Mouse (Mus musculus) spleen, adult 2 months (tissue): ENCODE data around the gene Slc39a11. TPM values are rescaled to one million over a fixed set of nuclear protein-coding genes. Genes with fewer than 3 reads are reported as not detected.

Experiments
- DNase-seq, 2 experiments: peaks; one replicate each; pipeline versions ENCODE4 v3.0.0 to v3.0.0-alpha.2; 2012 to 2021; ENCODE audit warnings: low spot score in 2 of 2, low read depth in 1 of 2
- H3K27ac ChIP-seq: fragments of 200-500 bp; 2 replicates; pipeline ENCODE4 v1.5.1; 2012; ENCODE audit warnings: low read length, inconsistent platforms; ENCODE audit not compliant: insufficient read depth
- H3K27me3 ChIP-seq: fragments of 200-500 bp; 2 replicates; pipeline ENCODE4 v1.6.1; 2012; ENCODE audit warnings: mild to moderate bottlenecking, moderate library complexity, low read length, inconsistent platforms; ENCODE audit not compliant: control insufficient read depth, insufficient read depth
- H3K36me3 ChIP-seq: fragments of 200-500 bp; 2 replicates; pipeline ENCODE4 v1.6.1; 2012; ENCODE audit warnings: mild to moderate bottlenecking, low read length, inconsistent platforms; ENCODE audit not compliant: control insufficient read depth, insufficient read depth
- H3K4me1 ChIP-seq: fragments of 200-500 bp; 2 replicates; pipeline ENCODE4 v1.6.1; 2011; ENCODE audit warnings: inconsistent platforms; ENCODE audit not compliant: control insufficient read depth, insufficient read depth, insufficient read length
- H3K4me3 ChIP-seq: fragments of 200-500 bp; 2 replicates; pipeline ENCODE4 v1.5.1; 2011; ENCODE audit warnings: mild to moderate bottlenecking, inconsistent platforms; ENCODE audit not compliant: insufficient read depth, insufficient read length; ENCODE audit errors: extremely low read depth
- CTCF ChIP-seq: fragments of 200-500 bp; IDR thresholded peaks from 2 replicates; pipeline ENCODE4 v1.5.1; 2011; ENCODE audit warnings: mild to moderate bottlenecking, inconsistent platforms; ENCODE audit not compliant: insufficient read depth, insufficient read length, insufficient replicate concordance; ENCODE audit errors: extremely low read depth
- POLR2A ChIP-seq: fragments of 200-500 bp; IDR thresholded peaks from 2 replicates; pipeline ENCODE4 v1.6.1; 2011; ENCODE audit warnings: low read depth, low read length, inconsistent platforms
- WGBS: fragments of 180-500 bp; shearing (Covaris S2); methylation state at CpG from one replicate; pipeline ENCODE4 v1.1.7; 2018; 5-methylcytosine and 5-hydroxymethylcytosine counted together
- polyA plus RNA-seq: library from polyadenylated mRNA; depleted of rRNA; stranded (reverse); fragments of >200 nt; gene quantifications from 2 replicates; pipeline ENCODE4 v1.2.3, GENCODE M21; 2012

The Slc39a11 gene
- polyA plus RNA-seq, 1 experiment: 11.6 TPM

DNA sequence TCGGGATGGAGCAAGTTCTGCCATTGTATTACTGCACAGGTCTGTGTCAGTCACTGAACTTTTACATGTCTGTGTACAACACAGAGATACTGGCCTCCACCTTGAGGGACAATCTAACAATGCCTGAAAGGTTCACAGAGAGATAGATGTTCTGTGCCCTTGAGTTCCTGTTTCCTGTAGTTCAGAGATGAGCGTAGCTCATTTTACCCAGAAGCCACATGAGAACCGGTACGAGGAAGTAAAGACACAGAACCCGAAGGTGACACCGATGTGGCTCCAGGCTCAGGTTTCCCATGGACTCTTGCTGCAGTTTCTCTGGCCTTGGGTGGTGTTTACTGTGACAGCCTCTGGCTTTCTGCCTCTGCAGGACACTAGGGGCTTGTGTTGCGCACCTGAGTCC lies 398.7 kb downstream of the Slc39a11 start:
- no peaks in the 10 kb centered on the region for H3K36me3 ChIP-seq
- H3K27ac ChIP-seq: peak overlapping the region; percentile 28
- no peaks in the 10 kb centered on the region for H3K4me1 ChIP-seq
- no peaks in the 10 kb centered on the region for H3K27me3 ChIP-seq
- 58% methylated on average over 7 of the region's 7 CpGs for WGBS
- H3K4me3 ChIP-seq: no peak overlapping the region
- DNase-seq: peak in 1 of 2 experiments; percentile 9
- TF ChIP-seq CTCF (no peak), POLR2A (no peak)

DNA sequence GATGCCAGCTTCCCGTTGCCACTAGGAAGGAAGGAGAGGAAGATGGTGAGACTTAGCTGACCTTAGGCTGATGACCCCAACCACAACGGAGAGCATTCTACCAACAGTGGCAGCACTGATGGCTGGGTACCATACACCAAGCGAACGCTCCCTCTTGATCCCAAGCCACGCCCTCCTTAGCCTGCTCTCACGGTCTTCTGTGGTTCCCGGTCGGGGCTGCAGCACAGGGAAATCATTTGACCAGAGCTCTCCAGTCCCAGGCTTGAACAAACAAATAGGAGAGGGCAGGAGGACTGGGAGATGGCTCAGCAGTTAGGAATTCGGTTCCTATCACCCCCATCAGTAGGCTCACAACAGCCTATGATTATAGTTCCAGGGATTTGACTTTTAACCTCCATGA lies 403.4 kb downstream of the Slc39a11 start:
- no peak for DNase-seq
- 89% methylated on average over 9 of the region's 9 CpGs for WGBS

DNA sequence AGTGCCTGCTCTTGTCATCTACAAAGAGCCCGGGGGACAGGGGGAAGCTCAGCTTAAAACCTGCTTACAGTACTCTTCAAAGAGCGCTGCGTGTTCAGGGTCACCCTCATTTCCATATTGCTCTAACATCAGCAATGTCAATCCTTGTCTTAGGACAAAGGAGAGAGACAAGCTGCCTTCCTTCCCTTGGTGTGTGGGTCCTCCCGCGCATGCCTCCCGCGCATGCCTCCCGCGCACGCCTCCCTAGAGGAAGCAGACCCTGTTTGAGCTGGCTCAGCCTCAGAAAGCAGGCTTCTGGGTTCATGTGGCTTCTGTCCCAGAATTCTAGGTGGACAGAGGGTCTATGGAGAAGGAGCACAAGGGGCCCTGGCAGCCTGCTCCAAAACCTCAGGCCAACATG lies 404.2 kb downstream of the Slc39a11 start:
- Histone ChIP-seq H3K4me3 (no peak overlapping the region), H3K4me1 (no peaks in the 10 kb centered on the region), H3K27me3 (no peaks in the 10 kb centered on the region), H3K36me3 (no peaks in the 10 kb centered on the region), H3K27ac (no peak overlapping the region)
- WGBS: 88% methylated on average over 10 of the region's 10 CpGs
- no peak for DNase-seq
- TF ChIP-seq CTCF (no peak), POLR2A (no peak)

More for the DNA sequence above, 403.4 kb downstream of the Slc39a11 start:
- no peak for TF ChIP-seq CTCF
- no peak for TF ChIP-seq POLR2A
- Histone ChIP-seq H3K4me3 (no peak overlapping the region), H3K36me3 (no peaks in the 10 kb centered on the region), H3K27ac (no peak overlapping the region), H3K4me1 (no peaks in the 10 kb centered on the region), H3K27me3 (no peaks in the 10 kb centered on the region)

DNA sequence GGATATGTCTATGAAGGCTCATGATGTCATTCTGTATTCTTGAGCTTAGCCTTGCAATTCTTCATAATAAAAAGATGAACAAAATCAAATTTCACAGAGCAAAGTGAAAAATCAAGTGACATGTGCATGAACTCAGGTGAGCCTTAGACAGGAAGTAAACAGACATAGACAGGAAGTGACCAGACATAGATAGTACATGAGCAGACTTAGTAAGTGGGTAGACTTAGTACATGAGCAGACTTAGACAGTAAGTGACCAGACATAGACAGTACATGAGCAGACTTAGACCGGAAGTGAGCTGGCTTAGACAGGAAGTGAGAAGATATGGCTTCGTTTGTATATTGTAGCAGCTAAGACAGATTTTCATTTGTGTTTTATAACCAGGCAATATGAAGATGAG lies 415.4 kb downstream of the Slc39a11 start:
- WGBS: 52% methylated on average over 2 of the region's 2 CpGs
- no peak overlapping the region for H3K4me3 ChIP-seq
- H3K27me3 ChIP-seq: no peaks in the 10 kb centered on the region
- DNase-seq: no peak
- TF ChIP-seq CTCF: no peak
- TF ChIP-seq POLR2A: no peak
- no peak overlapping the region for H3K27ac ChIP-seq
- no peaks in the 10 kb centered on the region for H3K36me3 ChIP-seq
- H3K4me1 ChIP-seq: no peaks in the 10 kb centered on the region

DNA sequence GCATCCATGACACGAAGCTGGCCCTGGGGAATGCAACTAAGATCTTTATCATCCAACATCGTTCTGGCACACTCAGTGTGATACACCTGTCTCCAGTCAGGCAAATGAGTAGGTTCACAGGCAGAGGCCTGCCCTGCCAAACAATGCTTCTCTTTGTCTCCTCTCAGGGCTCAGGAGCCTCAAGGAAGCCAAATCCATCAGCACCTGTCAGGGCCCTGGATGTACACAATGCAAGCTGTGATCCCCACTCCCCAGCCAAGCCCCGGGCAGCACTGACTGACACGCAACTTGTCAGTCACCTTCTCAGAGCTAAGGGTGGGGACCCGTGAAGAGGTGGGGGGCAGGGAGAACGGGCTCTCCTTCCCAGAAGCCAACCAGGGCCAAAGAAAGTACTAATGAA lies 417.8 kb downstream of the Slc39a11 start:
- no peaks in the 10 kb centered on the region for H3K36me3 ChIP-seq
- no peak overlapping the region for H3K27ac ChIP-seq
- 64% methylated on average over 6 of the region's 6 CpGs for WGBS
- no peaks in the 10 kb centered on the region for H3K4me1 ChIP-seq
- no peak overlapping the region for H3K4me3 ChIP-seq
- H3K27me3 ChIP-seq: no peaks in the 10 kb centered on the region
- no peak for DNase-seq
- TF ChIP-seq CTCF: no peak
- no peak for TF ChIP-seq POLR2A

DNA sequence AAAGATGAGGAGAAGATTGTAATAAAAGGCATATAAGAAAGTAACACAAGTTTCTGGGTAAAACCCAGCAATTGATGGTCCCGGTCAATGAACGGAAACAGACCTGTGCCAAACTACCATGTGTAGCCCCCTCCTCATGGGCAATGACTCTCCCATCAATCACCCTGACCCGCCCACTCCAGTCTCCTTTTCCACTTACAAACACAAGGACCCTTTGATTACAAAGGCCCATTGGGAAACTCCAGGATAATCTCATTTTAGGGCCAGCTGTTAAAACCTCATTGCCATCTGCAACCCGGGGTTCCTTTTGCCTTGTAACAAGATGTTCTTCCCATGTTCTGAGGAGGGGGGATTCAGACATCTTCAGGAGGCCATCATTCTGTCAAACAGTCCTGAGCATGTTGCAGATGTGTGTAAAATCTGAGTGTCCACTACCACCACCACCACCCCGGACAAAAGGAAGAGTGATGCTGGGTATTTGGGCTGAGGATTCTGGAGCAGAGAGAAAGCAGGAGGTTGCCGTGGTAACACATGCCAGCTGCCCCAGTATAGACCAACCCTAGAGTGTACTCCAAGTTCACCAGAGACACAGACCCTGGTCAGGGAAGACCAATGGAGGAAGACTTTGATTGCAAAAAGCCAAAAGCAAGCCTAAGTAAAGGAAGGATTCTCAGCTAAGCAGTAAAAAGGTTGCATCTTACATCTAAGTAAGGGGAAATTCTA lies 419.3 kb downstream of the Slc39a11 start:
- Histone ChIP-seq H3K36me3 (no peaks in the 10 kb centered on the region), H3K27me3 (no peaks in the 10 kb centered on the region), H3K4me3 (no peak overlapping the region), H3K4me1 (no peaks in the 10 kb centered on the region), H3K27ac (no peak overlapping the region)
- no peak for DNase-seq
- TF ChIP-seq CTCF: no peak
- no peak for TF ChIP-seq POLR2A
- WGBS: 69% methylated on average over 6 of the region's 6 CpGs

DNA sequence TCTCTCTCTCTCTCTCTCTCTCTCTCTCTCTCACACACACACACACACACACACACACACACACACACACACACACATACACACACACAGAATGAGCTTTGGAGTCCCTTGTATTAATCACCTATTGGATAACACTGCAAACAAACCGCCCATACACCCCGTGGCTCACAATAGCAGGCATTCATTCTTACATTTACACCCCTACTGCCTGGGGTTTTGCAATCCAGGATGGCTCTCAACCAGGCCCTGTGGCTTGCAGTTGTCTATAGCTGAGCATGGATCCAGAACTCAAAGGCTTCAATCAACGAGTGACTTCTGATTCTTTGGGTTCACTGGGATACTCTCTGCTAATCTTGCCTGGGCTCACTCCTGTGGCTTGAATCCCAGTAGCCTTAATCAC lies 424.1 kb downstream of the Slc39a11 start:
- Histone ChIP-seq H3K4me3 (no peak overlapping the region), H3K4me1 (no peaks in the 10 kb centered on the region), H3K27me3 (no peaks in the 10 kb centered on the region), H3K27ac (no peak overlapping the region), H3K36me3 (no peaks in the 10 kb centered on the region)
- WGBS: 83% methylated on average over 3 of the region's 3 CpGs
- no peak for TF ChIP-seq POLR2A
- TF ChIP-seq CTCF: no peak
- DNase-seq: no peak
